Mouse (Mus musculus) forebrain, embryonic 13.5 days (tissue): Measurements from ENCODE around the gene Bach2. TPM values are rescaled to one million over a fixed set of nuclear protein-coding genes. Genes with fewer than 3 reads are reported as not detected.

Experiments used
- ATAC-seq: fragments of 200-750 bp; cut with Nextera tagmentation; 2 replicates; pipeline ENCODE4 v1.8.0; 2017
- H3K27ac ChIP-seq: fragments of 300-500 bp; sonication (generic); 2 replicates; pipeline ENCODE4 v1.5.1; 2015; ENCODE audit warnings: inconsistent platforms, mild to moderate bottlenecking, moderate library complexity
- H3K27me3 ChIP-seq: fragments of 300-500 bp; sonication (generic); 2 replicates; pipeline ENCODE4 v1.6.1; 2015; ENCODE audit warnings: mild to moderate bottlenecking, inconsistent platforms
- H3K36me3 ChIP-seq: fragments of 300-500 bp; sonication (generic); 2 replicates; pipeline ENCODE4 v1.6.1; 2015; ENCODE audit warnings: mild to moderate bottlenecking, inconsistent platforms; ENCODE audit not compliant: poor library complexity, severe bottlenecking
- H3K4me1 ChIP-seq: fragments of 300-500 bp; sonication (generic); 2 replicates; pipeline ENCODE4 v1.6.1; 2015; ENCODE audit warnings: inconsistent platforms
- H3K4me2 ChIP-seq: fragments of 300-500 bp; sonication (generic); 2 replicates; pipeline ENCODE4 v1.6.1; 2015; ENCODE audit warnings: inconsistent platforms, mild to moderate bottlenecking, moderate library complexity
- H3K4me3 ChIP-seq: fragments of 300-500 bp; sonication (generic); 2 replicates; pipeline ENCODE4 v1.5.1; 2015; ENCODE audit warnings: mild to moderate bottlenecking, inconsistent platforms
- H3K9ac ChIP-seq: fragments of 300-500 bp; sonication (generic); 2 replicates; pipeline ENCODE4 v1.6.1; 2015; ENCODE audit warnings: mild to moderate bottlenecking, inconsistent platforms
- H3K9me3 ChIP-seq: fragments of 300-500 bp; sonication (generic); replicated peaks from 2 replicates; pipeline ENCODE4 v1.6.1; 2016; ENCODE audit warnings: inconsistent platforms
- WGBS: fragments of 180-500 bp; shearing (Covaris S2); methylation state at CpG from one replicate; pipeline ENCODE4 v1.1.7; 2015; 5-methylcytosine and 5-hydroxymethylcytosine counted together
- polyA plus RNA-seq: library from polyadenylated mRNA; unstranded; fragments of >200 nt; fragmentation: Nextera tagmentation; extraction: Ambion mirVana; gene quantifications from 2 replicates; pipeline ENCODE4 v1.2.1, GENCODE M21; 2015

Bach2 gene
- polyA plus RNA-seq, 1 experiment from 2014 or later: 26.2 TPM

GRCm38 (mm10) chr4:32432271-32432781 lies 193.7 kb downstream of the Bach2 start:
- Histone ChIP-seq H3K27ac (peak overlapping the region; percentile 74), H3K36me3 (no peaks in the 10 kb centered on the region), H3K27me3 (no peaks in the 10 kb centered on the region), H3K9me3 (no peaks in the 10 kb centered on the region), H3K4me3 (no peak overlapping the region), H3K4me2 (peak overlapping the region; percentile 29), H3K4me1 (peaks cover 79% of the 10 kb centered on the region), H3K9ac (no peak overlapping the region)
- ATAC-seq: peak; percentile 39; the same call in 1 of the 2 replicates
- WGBS: 20% methylated on average over 10 of the region's 10 CpGs

DNA sequence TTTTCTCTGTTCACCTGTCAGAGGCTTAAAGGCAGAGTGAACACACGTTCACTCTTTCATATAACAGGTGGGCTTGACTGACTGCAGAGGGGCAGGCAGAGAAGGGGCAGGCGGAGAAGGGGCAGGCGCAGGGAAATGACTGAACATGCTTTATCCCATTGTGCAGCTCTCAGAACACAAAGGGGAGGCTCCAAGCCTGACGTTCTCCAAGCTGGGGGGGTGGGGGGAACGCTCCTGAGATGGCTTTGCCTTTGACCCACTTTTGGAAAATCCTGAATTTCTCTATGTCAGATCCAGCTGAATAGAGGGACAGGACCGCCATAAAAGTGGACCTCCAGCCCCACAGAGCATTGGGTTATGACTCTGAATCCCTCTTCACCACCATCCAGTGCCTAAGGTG lies 194.3 kb downstream of the Bach2 start:
- H3K27me3 ChIP-seq: no peaks in the 10 kb centered on the region
- H3K4me2 ChIP-seq: peak overlapping the region; percentile 29; the same call in 1 of the 2 replicates
- ATAC-seq: no peak
- H3K36me3 ChIP-seq: no peaks in the 10 kb centered on the region
- H3K9ac ChIP-seq: no peak overlapping the region
- no peak overlapping the region for H3K4me3 ChIP-seq
- peaks cover 73% of the 10 kb centered on the region for H3K4me1 ChIP-seq
- WGBS: 19% methylated on average over 6 of the region's 6 CpGs
- no peaks in the 10 kb centered on the region for H3K9me3 ChIP-seq
- H3K27ac ChIP-seq: peak overlapping the region; percentile 74

- no peak overlapping the region for H3K4me2 ChIP-seq
- H3K4me1 ChIP-seq: peaks cover 58% of the 10 kb centered on the region
- H3K27ac ChIP-seq: no peak overlapping the region
- WGBS: 100% methylated on average over 1 of the region's 1 CpGs
- no peaks in the 10 kb centered on the region for H3K27me3 ChIP-seq
- H3K36me3 ChIP-seq: no peaks in the 10 kb centered on the region
- H3K9ac ChIP-seq: no peak overlapping the region
- no peak for ATAC-seq
- no peaks in the 10 kb centered on the region for H3K9me3 ChIP-seq
- H3K4me3 ChIP-seq: no peak overlapping the region
These were observed 196.0 kb downstream of the Bach2 start for GRCm38 (mm10) chr4:32434612-32435011.

- Histone ChIP-seq H3K27ac (0 out of 2 replicates have a peak overlapping the region, but pooled peaks have one; percentile 0), H3K9ac (no peak overlapping the region), H3K36me3 (no peaks in the 10 kb centered on the region), H3K27me3 (no peaks in the 10 kb centered on the region), H3K4me3 (no peak overlapping the region), H3K9me3 (no peaks in the 10 kb centered on the region), H3K4me2 (no peak overlapping the region), H3K4me1 (peaks cover 22% of the 10 kb centered on the region)
- WGBS: 79% methylated on average over 11 of the region's 11 CpGs
- peak; percentile 52 for ATAC-seq
These were observed 201.6 kb downstream of the Bach2 start for GRCm38 (mm10) chr4:32439974-32440739.

- ATAC-seq: no peak; the same call in 1 of the 2 replicates
- peaks cover 21% of the 10 kb centered on the region for H3K4me1 ChIP-seq
- H3K4me3 ChIP-seq: no peak overlapping the region
- no peaks in the 10 kb centered on the region for H3K27me3 ChIP-seq
- H3K4me2 ChIP-seq: no peak overlapping the region
- no peaks in the 10 kb centered on the region for H3K36me3 ChIP-seq
- H3K9me3 ChIP-seq: no peaks in the 10 kb centered on the region
- WGBS: 92% methylated on average over 6 of the region's 6 CpGs
- H3K27ac ChIP-seq: 0 out of 2 replicates have a peak overlapping the region, but pooled peaks have one; percentile 0
- H3K9ac ChIP-seq: no peak overlapping the region
These were observed 202.1 kb downstream of the Bach2 start for GRCm38 (mm10) chr4:32440740-32441072.

- H3K27me3 ChIP-seq: no peaks in the 10 kb centered on the region
- 94% methylated on average over 1 of the region's 1 CpGs for WGBS
- H3K9me3 ChIP-seq: no peaks in the 10 kb centered on the region
- no peak overlapping the region for H3K4me3 ChIP-seq
- no peak overlapping the region for H3K27ac ChIP-seq
- H3K36me3 ChIP-seq: no peaks in the 10 kb centered on the region
- no peak overlapping the region for H3K4me2 ChIP-seq
- ATAC-seq: no peak
- H3K4me1 ChIP-seq: peaks cover 9% of the 10 kb centered on the region
- H3K9ac ChIP-seq: no peak overlapping the region
These were observed 206.1 kb downstream of the Bach2 start for GRCm38 (mm10) chr4:32444671-32445196.

DNA sequence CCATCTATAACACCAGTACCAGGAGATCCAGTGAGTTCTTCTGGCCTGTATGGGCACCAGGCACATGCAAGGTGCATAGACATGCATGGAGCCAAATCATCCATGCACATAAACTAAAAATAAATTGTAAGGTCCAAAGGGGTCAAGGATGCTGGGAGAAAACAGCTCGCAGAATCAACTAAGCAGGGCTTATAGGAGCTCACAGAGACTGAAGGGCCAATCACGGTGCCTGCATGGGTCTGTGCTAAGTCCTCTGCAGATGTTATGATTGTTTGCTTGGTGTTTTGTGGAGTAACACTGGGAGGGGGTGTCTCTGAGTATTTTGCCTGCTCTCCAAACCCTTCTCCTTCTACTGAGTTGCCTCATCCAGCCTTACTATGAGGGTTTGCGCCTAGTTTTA lies 209.2 kb downstream of the Bach2 start:
- no peak overlapping the region for H3K4me3 ChIP-seq
- H3K9ac ChIP-seq: no peak overlapping the region
- no peaks in the 10 kb centered on the region for H3K36me3 ChIP-seq
- no peaks in the 10 kb centered on the region for H3K4me1 ChIP-seq
- no peaks in the 10 kb centered on the region for H3K27me3 ChIP-seq
- no peaks in the 10 kb centered on the region for H3K9me3 ChIP-seq
- no peak for ATAC-seq
- 94% methylated on average over 3 of the region's 3 CpGs for WGBS
- H3K27ac ChIP-seq: no peak overlapping the region
- no peak overlapping the region for H3K4me2 ChIP-seq

GRCm38 (mm10) chr4:32461986-32462385 lies 223.4 kb downstream of the Bach2 start:
- no peaks in the 10 kb centered on the region for H3K9me3 ChIP-seq
- H3K36me3 ChIP-seq: no peaks in the 10 kb centered on the region
- no peaks in the 10 kb centered on the region for H3K4me1 ChIP-seq
- H3K4me3 ChIP-seq: no peak overlapping the region
- no peaks in the 10 kb centered on the region for H3K27me3 ChIP-seq
- ATAC-seq: no peak
- no peak overlapping the region for H3K9ac ChIP-seq
- 85% methylated on average over 7 of the region's 7 CpGs for WGBS
- no peak overlapping the region; the same call in 1 of the 2 replicates for H3K27ac ChIP-seq
- H3K4me2 ChIP-seq: no peak overlapping the region

DNA sequence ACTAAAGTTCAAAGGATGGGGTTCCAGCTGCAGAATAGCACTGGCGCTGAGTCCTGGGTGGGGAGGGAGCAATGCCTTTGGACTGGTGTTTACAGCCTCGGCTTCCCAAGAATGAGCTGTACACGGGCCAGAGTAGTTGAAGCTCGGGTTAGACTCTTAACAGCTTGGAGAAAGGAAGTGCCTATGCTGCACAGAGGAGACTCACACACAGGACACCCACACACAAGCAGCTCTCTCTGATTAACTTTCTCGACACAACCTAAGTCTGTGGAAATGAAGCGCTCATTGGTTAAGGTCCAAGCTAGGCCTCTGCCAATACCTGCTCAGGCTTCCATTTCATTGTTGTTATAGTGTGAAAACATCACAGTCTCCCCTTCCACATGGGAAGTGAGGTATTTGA lies 224.5 kb downstream of the Bach2 start:
- Histone ChIP-seq H3K9ac (no peak overlapping the region), H3K4me1 (no peaks in the 10 kb centered on the region), H3K27ac (no peak overlapping the region), H3K36me3 (no peaks in the 10 kb centered on the region), H3K4me2 (no peak overlapping the region), H3K9me3 (no peaks in the 10 kb centered on the region), H3K4me3 (no peak overlapping the region), H3K27me3 (no peaks in the 10 kb centered on the region)
- ATAC-seq: no peak
- WGBS: 91% methylated on average over 6 of the region's 6 CpGs

- Histone ChIP-seq H3K4me1 (no peaks in the 10 kb centered on the region), H3K36me3 (peaks cover 3% of the 10 kb centered on the region; the same call in 1 of the 2 replicates), H3K4me2 (no peak overlapping the region), H3K9ac (no peak overlapping the region), H3K27ac (no peak overlapping the region), H3K27me3 (no peaks in the 10 kb centered on the region), H3K9me3 (peaks cover 2% of the 10 kb centered on the region; the same call in 1 of the 2 replicates), H3K4me3 (no peak overlapping the region)
- WGBS: 85% methylated on average over 6 of the region's 6 CpGs
- no peak for ATAC-seq
These were observed 225.9 kb downstream of the Bach2 start for GRCm38 (mm10) chr4:32464540-32464939.

DNA sequence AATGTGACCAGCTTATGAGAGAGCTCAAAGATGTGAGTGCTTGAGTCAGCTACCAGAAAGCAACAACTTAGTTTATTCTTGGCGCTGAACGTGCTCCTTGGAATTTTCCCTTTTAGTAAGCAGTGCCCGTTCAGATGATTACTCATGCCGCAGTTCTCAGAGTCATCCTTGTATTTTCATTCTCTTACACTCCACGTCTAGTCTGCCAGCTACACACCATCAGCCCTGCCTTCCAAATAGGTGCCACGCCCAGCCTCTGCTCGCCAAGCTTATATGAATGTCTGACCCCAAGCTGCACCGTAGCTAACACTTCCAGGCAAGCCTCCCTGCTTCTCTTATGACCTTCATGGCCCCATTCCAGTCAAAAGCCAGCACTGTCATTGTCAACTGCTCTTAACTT lies 227.4 kb downstream of the Bach2 start:
- Histone ChIP-seq H3K4me2 (no peak overlapping the region), H3K4me3 (no peak overlapping the region), H3K27me3 (no peaks in the 10 kb centered on the region), H3K9me3 (peaks cover 5% of the 10 kb centered on the region; the same call in 1 of the 2 replicates), H3K9ac (no peak overlapping the region), H3K27ac (no peak overlapping the region), H3K36me3 (peaks cover 5% of the 10 kb centered on the region), H3K4me1 (no peaks in the 10 kb centered on the region)
- ATAC-seq: no peak
- 90% methylated on average over 8 of the region's 8 CpGs for WGBS

DNA sequence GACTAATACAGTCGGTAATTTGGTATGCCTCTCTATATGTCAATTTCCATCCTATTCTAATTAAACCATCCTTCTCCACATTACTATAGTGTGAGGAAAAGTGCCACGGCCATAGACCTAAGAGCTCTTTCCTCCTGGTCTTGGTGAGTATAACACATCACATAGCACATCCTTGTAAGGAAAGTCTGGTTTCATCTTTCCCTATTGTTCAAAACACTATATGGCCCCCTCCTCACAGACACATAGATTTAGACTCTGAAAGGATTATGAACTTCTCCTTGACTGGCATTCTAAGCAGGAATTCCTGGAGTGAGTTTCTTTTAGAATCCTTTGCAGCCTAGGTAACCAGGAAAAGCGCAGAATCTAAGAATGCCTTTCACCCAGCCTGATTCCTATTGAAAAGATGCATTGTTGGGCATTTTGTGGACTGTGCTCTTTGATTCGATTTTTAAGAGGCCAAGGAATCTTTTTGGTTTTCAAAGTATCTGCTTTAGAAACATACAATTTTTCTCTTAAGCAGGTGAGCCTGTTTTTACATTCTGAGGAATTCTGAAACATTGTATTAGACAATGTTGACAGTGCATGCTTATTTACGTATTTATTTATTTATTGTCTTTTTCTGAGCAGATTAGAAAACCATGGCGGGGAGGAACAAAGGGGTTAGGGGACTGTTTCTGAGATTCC lies 239.5 kb downstream of the Bach2 start:
- H3K4me3 ChIP-seq: no peak overlapping the region
- ATAC-seq: no peak
- H3K36me3 ChIP-seq: no peaks in the 10 kb centered on the region
- H3K4me2 ChIP-seq: no peak overlapping the region
- no peaks in the 10 kb centered on the region for H3K9me3 ChIP-seq
- H3K27me3 ChIP-seq: no peaks in the 10 kb centered on the region
- peaks cover 64% of the 10 kb centered on the region for H3K4me1 ChIP-seq
- no peak overlapping the region for H3K9ac ChIP-seq
- H3K27ac ChIP-seq: peak overlapping the region; percentile 25; the same call in 1 of the 2 replicates
- 13% methylated on average over 6 of the region's 6 CpGs for WGBS
